Comparison of ENCODE assay signal across 11 mouse cellular contexts in the genomic region with DNA sequence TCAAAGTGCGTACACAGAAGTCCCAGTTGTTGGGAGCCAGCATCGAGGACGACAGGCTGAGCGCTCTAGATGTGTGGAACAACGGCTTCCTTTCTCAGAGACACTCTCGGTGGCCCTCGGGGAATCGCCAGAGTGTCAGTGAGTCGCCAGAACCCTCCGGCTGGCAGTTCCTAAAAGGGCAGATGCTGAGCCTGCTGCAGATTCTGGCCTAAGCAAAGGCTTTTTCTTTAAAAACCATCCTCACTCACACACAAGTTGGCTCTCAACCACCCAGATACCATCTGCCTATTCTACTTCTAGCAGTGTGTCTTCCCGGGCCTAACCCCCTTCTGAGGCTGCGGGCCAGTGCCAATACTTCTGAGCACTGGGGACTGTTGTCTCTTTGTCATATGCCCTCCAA. TPM values are rescaled to one million over a fixed set of nuclear protein-coding genes. Genes with fewer than 3 reads are reported as not detected.
DNase-seq lines count a peak whose midpoint lies in the region; ATAC-seq lines count a peak whose summit lies in the region.
"Had no signal": no experiment of that assay in that cellular context is flagged by ENCODE, and none has a peak within 500 bp of the region (broad histone marks: within the 10 kb centered on the region; RNA-seq: fewer than 3 reads in every experiment).

No protein-coding gene starts in this region.

- 52% methylated on average over 12 of the region's 12 CpGs for WGBS in midbrain, embryonic 12.5 days
- 76% methylated on average over 12 of the region's 12 CpGs for WGBS in liver, embryonic 12.5 days (ENCODE audit: insufficient replicate concordance)

- 0 out of 2 replicates have a peak overlapping the region, but pooled peaks have one; percentile 20 for H3K27ac ChIP-seq in midbrain, embryonic 12.5 days (replicated peaks)
- H3K27ac ChIP-seq in liver, embryonic 12.5 days = no peak overlapping the region
- H3K27ac ChIP-seq: heart, embryonic 13.5 days; limb, embryonic 12.5 days had no signal

- no peak overlapping the region for H3K4me2 ChIP-seq in midbrain, embryonic 12.5 days (replicated peaks)
- no peak overlapping the region for H3K4me2 ChIP-seq in liver, embryonic 12.5 days
- H3K4me2 ChIP-seq: heart, embryonic 13.5 days; limb, embryonic 12.5 days had no signal

- peaks cover 59% of the 10 kb centered on the region for H3K4me1 ChIP-seq in midbrain, embryonic 12.5 days
- peaks cover 57% of the 10 kb centered on the region for H3K4me1 ChIP-seq in liver, embryonic 12.5 days

- no peaks in the 10 kb centered on the region for H3K9me3 ChIP-seq in midbrain, embryonic 12.5 days
- no peaks in the 10 kb centered on the region for H3K9me3 ChIP-seq in liver, embryonic 12.5 days (replicated peaks)
- H3K9me3 ChIP-seq: heart, embryonic 13.5 days; limb, embryonic 12.5 days had no signal

- no peak overlapping the region for H3K9ac ChIP-seq in midbrain, embryonic 12.5 days (replicated peaks)
- no peak overlapping the region for H3K9ac ChIP-seq in liver, embryonic 12.5 days
- H3K9ac ChIP-seq: heart, embryonic 13.5 days; limb, embryonic 12.5 days had no signal

- no peaks in the 10 kb centered on the region for H3K27me3 ChIP-seq in midbrain, embryonic 12.5 days
- H3K27me3 ChIP-seq in liver, embryonic 12.5 days (replicated peaks) = no peaks in the 10 kb centered on the region
- H3K27me3 ChIP-seq: heart, embryonic 13.5 days; limb, embryonic 12.5 days had no signal

- no peak overlapping the region for H3K4me3 ChIP-seq in midbrain, embryonic 12.5 days
- H3K4me3 ChIP-seq in liver, embryonic 12.5 days = no peak overlapping the region
- H3K4me3 ChIP-seq: heart, embryonic 13.5 days; limb, embryonic 12.5 days; myocyte had no signal

- ATAC-seq in cerebellum, adult (ENCODE audit: insufficient number of reproducible peaks, low FRiP score, low TSS enrichment) = peak; percentile 33; the same call in 1 of the 2 replicates
- ATAC-seq in midbrain, embryonic 12.5 days (ENCODE audit: low FRiP score, low read depth) = 0 out of 2 replicates have a peak, but pooled peaks have one; percentile 16
- ATAC-seq in liver, embryonic 12.5 days = no peak
- ATAC-seq in activated CD4-positive, CD25-positive, alpha-beta regulatory T cell, adult 4 months = no peak

- peak; percentile 69 to 70 for DNase-seq in cerebellum, postnatal 25 days
- DNase-seq in layer of hippocampus, adult 11-12 months (ENCODE audit: low spot score) = peak; percentile 70
- no peak for DNase-seq in T-cell, adult 2 months (ENCODE audit: low spot score)
- DNase-seq in lung, postnatal 10 days = no peak

- H3K36me3 ChIP-seq in midbrain, embryonic 12.5 days = peaks cover 15% of the 10 kb centered on the region
- H3K36me3 ChIP-seq in liver, embryonic 12.5 days = peaks cover 27% of the 10 kb centered on the region

RNA-seq across cellular contexts. Expression of gene Uck2, which starts 45.2 kb away (rescaled TPM):
- polyA plus RNA-seq in midbrain, embryonic 12.5 days (2016; fragmentation: Nextera tagmentation; extraction: Ambion mirVana) = 107 and 110 TPM in 2 replicates
- 102 and 103 TPM in 2 replicates for polyA plus RNA-seq in liver, embryonic 12.5 days (2016; fragmentation: Nextera tagmentation; extraction: Ambion mirVana)
- polyA plus RNA-seq in activated CD4-positive, CD25-positive, alpha-beta regulatory T cell, adult 4 months (2017; shearing (Covaris generic)) = 10 to 100 TPM; 18.6 to 31.8 TPM

Comparison
In these comparisons a context has a peak if more than half of its experiments do, and no peak if none do; other contexts are left out.
1. ATAC-seq: peak in cerebellum, adult (single experiment) and midbrain, embryonic 12.5 days (single experiment); none in liver, embryonic 12.5 days (single experiment) and activated CD4-positive, CD25-positive, alpha-beta regulatory T cell, adult 4 months (single experiment).
2. DNase-seq: peak in cerebellum, postnatal 25 days (2 of 2) and layer of hippocampus, adult 11-12 months (single experiment); none in T-cell, adult 2 months (single experiment) and lung, postnatal 10 days (single experiment).